Mouse (Mus musculus): Measurements from ENCODE around the gene Slc4a3.

GRCm38 (mm10) chr1:75570403-75570802 is 24.3 kb downstream of the Slc4a3 start:
- TF ChIP-seq POLR2A (IDR thresholded peaks at IDR 0.05; ENCODE audit: extremely low read depth, insufficient read depth, low read length) (no peak), CTCF (IDR thresholded peaks at IDR 0.05; ENCODE audit: extremely low read depth, insufficient read depth, low read length) (no peak)

All from cortical plate, adult 2 months (tissue).